In the genomic region with DNA sequence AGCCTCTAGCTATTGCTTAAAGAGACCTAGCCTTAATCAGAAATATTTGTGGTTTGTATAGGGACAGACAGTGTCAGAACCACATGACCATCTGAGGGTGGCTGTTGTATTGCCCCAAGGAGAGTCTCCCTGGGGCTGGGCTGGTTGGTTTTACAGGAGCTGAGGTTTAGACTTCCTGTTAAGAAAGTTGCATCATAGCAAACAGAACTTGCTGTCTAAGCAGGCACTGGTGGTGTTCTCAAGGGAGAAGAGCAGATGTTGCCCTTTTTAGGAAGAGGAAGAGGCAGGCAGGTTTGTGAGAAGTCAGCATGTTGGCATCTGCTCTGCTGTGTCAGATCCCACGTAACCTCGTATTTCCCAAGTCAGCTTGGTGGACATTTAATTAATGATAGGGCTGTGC, we compare ENCODE assay signal across 11 mouse cellular contexts. TPM values are rescaled to one million over a fixed set of nuclear protein-coding genes. Genes with fewer than 3 reads are reported as not detected.
DNase-seq lines count a peak whose midpoint lies in the region; ATAC-seq lines count a peak whose summit lies in the region.
"Had no signal": no experiment of that assay in that cellular context is flagged by ENCODE, and none has a peak within 500 bp of the region (broad histone marks: within the 10 kb centered on the region; RNA-seq: fewer than 3 reads in every experiment).

No protein-coding gene starts in this region.

- no peak overlapping the region for H3K4me2 ChIP-seq in liver, embryonic 15.5 days
- H3K4me2 ChIP-seq: neural tube, embryonic 12.5 days had no signal

- H3K27me3 ChIP-seq in liver, embryonic 15.5 days: peaks cover 9% of the 10 kb centered on the region; the same call in 1 of the 2 replicates
- H3K27me3 ChIP-seq in midbrain, embryonic 10.5 days (ENCODE audit: low read depth, poor library complexity, severe bottlenecking): no peaks in the 10 kb centered on the region
- H3K27me3 ChIP-seq: neural tube, embryonic 12.5 days had no signal

- H3K4me1 ChIP-seq in liver, embryonic 15.5 days (replicated peaks): 0 out of 2 replicates have a peak, but pooled peaks cover 5% of the 10 kb centered on the region
- 0 out of 2 replicates have a peak, but pooled peaks cover 3% of the 10 kb centered on the region for H3K4me1 ChIP-seq in midbrain, embryonic 10.5 days

- H3K9ac ChIP-seq in liver, embryonic 15.5 days: no peak overlapping the region
- H3K9ac ChIP-seq: neural tube, embryonic 12.5 days had no signal

- peak; percentile 49; the same call in 1 of the 2 replicates for ATAC-seq in liver, embryonic 15.5 days (ENCODE audit: insufficient read depth)
- ATAC-seq: forebrain, embryonic 16.5 days had no signal

- no peak overlapping the region for H3K27ac ChIP-seq in liver, embryonic 15.5 days (replicated peaks)
- H3K27ac ChIP-seq in midbrain, embryonic 10.5 days (replicated peaks): no peak overlapping the region
- H3K27ac ChIP-seq: neural tube, embryonic 12.5 days had no signal

- peak; percentile 63 for DNase-seq in layer of hippocampus, adult 9-11 months
- DNase-seq in layer of hippocampus, postnatal 36 days: no peak
- peak; percentile 31 for DNase-seq in c-Kit-positive CD71-negative TER-119-negative erythroid progenitor cells, embryonic 14.5 days (ENCODE audit: low read depth)
- DNase-seq in skeletal muscle tissue, adult 2 months (ENCODE audit: low read depth, low spot score): peak; percentile 85
- no peak for DNase-seq in cerebellum, adult 9-11 months
- DNase-seq in adrenal gland, postnatal 36 days: no peak
- DNase-seq in midbrain, embryonic 10.5 days (ENCODE audit: low spot score): no peak
- DNase-seq: cerebellum, adult 11 months had no signal

- WGBS in liver, embryonic 15.5 days (ENCODE audit: insufficient replicate concordance): 6% methylated on average over 2 of the region's 2 CpGs
- WGBS in midbrain, embryonic 10.5 days: 85% methylated on average over 2 of the region's 2 CpGs

- no peak overlapping the region for H3K4me3 ChIP-seq in liver, embryonic 15.5 days (replicated peaks)
- H3K4me3 ChIP-seq in midbrain, embryonic 10.5 days: no peak overlapping the region
- H3K4me3 ChIP-seq: neural tube, embryonic 12.5 days had no signal

- H3K9me3 ChIP-seq in liver, embryonic 15.5 days (replicated peaks): no peaks in the 10 kb centered on the region
- no peaks in the 10 kb centered on the region for H3K9me3 ChIP-seq in midbrain, embryonic 10.5 days (replicated peaks)
- H3K9me3 ChIP-seq: neural tube, embryonic 12.5 days had no signal

- H3K36me3 ChIP-seq in liver, embryonic 15.5 days (replicated peaks): no peaks in the 10 kb centered on the region
- H3K36me3 ChIP-seq in midbrain, embryonic 10.5 days: no peaks in the 10 kb centered on the region
- H3K36me3 ChIP-seq: neural tube, embryonic 12.5 days had no signal

RNA-seq across cellular contexts. Expression of gene Tut7, which starts 52.7 kb away (rescaled TPM):
- total RNA-seq in layer of hippocampus, postnatal 36 days (2021): 10 to 100 TPM; 60.2 to 61.2 TPM
- polyA plus RNA-seq in liver, embryonic 15.5 days (2015; fragmentation: Nextera tagmentation; extraction: Ambion mirVana): 57.2 and 60.4 TPM in 2 replicates
- 10 to 100 TPM; 68.6 to 71.0 TPM for total RNA-seq in adrenal gland, postnatal 36 days (2021)
- polyA plus RNA-seq in midbrain, embryonic 10.5 days (2016; fragmentation: Nextera tagmentation; extraction: Ambion mirVana): 34.8 and 44.6 TPM in 2 replicates

Comparison
In these comparisons a context has a peak if more than half of its experiments do, and no peak if none do; other contexts are left out.
1. DNase-seq: peak in layer of hippocampus, adult 9-11 months (single experiment), c-Kit-positive CD71-negative TER-119-negative erythroid progenitor cells, embryonic 14.5 days (single experiment) and skeletal muscle tissue, adult 2 months (single experiment); none in layer of hippocampus, postnatal 36 days (0 of 2), cerebellum, adult 9-11 months (single experiment), adrenal gland, postnatal 36 days (0 of 2) and midbrain, embryonic 10.5 days (single experiment).